Mouse (Mus musculus) spleen, adult 12 weeks (tissue): ENCODE data around the gene Slc25a22.
"Not testable (repeated sequence)": the region's sequence is repeated elsewhere in the genome, so short reads cannot be mapped to it uniquely, and the experiment has no call there.

ENCODE experiments used
- DNase-seq: peaks from one replicate; pipeline ENCODE4 v3.0.0; 2022; ENCODE audit warnings: low spot score

Gene Slc25a22

DNA sequence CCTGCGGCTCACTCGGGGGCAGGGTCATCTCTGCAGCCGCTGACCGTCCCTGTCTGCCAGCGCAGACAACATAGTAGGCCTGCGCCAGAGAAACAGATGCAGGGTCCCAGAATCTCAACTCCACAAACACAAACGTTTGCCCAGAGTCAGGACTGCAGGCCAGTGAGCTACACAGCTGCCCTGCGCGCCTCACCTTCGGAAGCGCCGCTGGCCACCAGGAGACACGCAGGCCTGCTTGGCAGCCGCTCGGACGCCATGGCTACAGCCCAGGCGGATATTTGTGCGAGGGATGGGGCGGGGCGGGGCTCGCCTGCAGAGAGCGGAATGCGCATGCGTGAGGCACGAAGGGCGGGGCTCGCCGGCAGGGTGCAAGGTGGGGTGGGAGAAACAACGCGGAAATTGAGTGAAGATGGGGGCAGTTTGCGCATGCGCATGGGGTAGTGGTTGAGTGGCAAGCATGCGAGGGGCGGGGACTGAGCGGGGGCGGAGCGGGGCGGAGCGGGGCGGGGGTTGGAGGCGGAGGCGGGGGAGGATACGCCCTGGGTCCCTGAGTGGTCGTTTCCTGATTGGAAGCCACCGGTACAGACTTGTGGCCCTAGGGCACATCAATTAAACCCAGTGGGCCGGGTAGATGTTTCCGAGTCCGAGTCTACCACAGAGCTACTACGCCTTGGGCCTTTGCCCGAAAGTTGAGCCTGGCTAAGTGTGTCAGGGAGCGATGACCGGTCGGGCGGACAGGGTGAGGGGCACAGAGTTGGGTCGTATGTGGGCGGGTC lies 23.7 kb downstream of the Slc25a22 start, which contains the start of gene Gatd1:
TSS of gene Gatd1 (minus strand) at position 328 of the 776 bp plus-strand sequence.
- DNase-seq: peak; percentile 99

DNA sequence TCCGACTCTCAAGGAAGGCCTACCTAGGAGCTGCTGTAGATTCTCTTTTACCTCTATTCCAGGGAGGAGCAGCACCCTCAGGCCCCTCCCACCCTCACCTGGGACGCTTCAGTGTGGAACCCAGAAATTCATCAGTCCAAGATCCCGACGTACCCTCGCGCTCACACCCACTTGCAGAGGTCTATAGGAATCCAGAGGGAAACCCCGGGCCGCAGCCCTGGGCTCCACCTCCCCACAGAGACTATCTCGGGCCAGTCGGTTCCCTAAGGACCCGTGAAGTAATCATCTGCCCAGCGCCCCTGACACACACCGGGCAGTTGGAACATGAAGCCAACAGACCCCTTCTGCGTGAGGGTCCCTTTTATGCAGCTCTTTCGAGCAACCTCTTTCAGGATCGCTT lies 24.4 kb downstream of the Slc25a22 start:
- DNase-seq: no peak

DNA sequence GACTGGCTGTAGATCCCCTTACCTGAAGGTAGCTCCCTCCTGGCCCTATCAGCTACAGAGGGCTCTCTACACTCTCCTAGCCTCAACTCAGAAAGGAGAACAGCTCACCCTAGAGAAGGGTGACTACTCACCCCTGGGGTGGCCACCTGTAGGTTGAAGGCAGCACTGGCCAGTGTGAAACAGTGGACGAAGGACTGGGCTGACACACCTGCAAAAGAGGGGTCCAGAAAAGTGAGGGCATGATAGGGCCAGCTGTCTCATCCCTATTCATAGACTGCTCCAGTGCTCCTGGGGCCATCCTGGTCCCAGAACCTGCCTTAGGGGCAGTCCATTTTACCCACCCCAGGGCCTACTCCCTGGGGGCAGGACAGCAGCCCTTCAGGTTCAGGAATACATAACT lies 26.0 kb downstream of the Slc25a22 start:
- DNase-seq: no peak

DNA sequence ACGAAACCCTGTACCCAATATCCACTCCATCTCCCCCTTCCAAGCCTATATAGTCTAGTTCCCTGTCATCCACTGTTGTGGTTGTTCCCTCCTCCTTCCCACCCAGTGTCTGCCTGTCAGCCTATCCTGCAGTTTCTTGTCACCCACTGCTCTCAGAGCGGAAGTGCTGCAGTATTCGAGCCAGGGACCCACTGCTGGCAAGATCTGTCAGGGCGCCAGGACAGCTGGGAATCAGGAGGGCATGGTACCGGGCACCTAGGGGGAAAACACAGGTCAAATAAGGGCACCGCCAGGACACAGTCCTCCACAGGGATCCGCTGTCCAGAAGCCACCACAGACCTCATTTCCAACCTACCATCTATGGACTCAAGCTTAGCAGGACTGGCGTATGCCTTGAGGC lies 27.1 kb downstream of the Slc25a22 start:
- DNase-seq: no peak

DNA sequence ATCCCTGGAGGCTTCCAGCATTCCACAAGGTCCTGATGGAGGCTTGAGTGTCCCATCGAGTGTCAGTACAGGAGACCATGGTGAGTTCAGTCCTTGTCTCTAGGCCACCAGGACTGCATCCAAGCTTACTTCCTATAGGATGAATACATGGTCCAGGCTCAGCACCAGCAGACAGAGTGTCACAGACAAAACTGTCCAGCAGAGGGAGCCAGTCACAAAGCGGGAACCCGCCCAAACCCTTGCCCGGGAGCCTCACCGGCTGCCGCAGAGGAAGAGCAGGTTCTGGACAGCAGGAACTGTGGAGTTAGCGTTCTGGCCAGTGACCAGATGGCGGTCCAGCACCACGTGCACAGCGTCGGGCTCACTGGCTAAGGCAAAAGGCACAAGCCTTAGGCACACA lies 28.9 kb downstream of the Slc25a22 start:
- DNase-seq: peak; percentile 73

DNA sequence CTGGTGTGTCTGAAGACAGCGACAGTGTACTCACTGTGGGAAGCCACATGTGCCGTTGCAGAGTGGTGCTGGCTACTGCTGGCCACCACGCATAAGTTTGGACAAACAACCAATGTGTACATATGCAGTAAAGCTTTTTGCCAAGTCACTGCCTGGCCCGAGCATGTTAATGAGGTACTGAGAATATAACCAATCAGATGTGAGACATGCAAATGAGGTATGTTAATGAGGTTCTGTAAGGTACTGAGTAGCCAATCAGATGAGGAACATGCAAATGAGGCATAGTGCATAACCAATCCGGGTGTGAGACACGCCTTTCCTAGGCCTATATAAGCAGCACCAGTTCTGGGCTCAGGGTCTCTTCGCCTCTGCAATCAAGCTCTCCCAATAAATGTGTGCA lies 30.0 kb downstream of the Slc25a22 start:
- DNase-seq: not testable (repeated sequence)

DNA sequence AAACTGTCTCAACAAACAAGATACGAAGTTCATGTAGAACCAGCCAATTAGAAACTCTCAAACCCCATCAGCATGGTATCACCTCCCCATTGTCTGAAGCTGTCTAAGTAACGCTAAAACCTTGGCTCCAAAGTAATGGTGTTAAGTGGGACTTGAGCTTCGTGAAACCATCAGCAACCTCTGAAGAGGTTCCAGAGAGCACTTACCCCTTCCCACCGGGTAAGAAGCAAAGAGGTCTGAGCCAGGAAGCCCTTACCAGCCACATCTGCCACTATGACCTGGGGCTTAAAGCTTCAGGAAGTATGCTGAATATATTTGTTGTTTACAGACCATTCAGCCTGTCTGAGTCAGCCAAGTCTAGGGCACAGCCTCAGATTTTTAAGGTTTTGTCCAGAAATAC lies 32.2 kb downstream of the Slc25a22 start:
- no peak for DNase-seq

DNA sequence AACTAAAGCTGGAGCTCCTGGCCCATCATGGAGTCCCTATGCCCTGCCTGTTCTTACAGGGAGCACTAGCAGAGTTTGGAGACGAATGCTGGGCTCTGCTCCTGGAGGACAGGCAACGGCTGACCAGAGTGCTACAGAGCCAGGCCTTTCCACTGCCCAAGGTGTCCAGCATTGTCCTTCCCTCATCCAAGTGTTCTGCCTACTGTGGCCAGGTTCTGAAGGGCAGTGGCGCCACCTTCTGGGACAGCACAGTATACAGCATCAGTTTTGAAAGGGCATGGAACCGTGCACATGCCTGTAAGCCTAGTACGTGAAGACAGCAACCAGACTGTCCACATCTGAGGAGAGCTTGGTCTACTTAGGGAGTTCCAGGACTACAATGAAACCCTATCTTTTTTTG lies 34.4 kb downstream of the Slc25a22 start:
- peak; percentile 61 for DNase-seq

DNA sequence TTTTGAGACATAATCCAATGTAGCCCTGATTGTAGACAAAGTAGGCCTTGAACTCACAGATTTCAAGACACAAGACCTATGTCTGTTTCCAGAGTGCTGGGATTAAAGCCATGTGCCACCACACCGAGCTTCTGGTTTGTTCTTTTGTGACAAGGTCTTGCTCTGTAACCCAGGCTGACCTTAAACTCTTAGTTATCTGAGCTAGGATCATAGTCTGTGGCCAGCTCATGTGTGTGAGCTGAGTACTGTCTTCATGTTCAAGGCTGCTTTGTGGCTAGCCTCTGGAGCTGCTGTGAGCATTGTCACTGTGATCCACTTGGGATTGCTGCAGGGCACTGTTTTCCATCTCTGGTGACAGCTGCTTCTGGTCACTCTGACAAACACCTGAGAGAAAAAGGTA lies 42.3 kb downstream of the Slc25a22 start:
- DNase-seq: no peak

DNA sequence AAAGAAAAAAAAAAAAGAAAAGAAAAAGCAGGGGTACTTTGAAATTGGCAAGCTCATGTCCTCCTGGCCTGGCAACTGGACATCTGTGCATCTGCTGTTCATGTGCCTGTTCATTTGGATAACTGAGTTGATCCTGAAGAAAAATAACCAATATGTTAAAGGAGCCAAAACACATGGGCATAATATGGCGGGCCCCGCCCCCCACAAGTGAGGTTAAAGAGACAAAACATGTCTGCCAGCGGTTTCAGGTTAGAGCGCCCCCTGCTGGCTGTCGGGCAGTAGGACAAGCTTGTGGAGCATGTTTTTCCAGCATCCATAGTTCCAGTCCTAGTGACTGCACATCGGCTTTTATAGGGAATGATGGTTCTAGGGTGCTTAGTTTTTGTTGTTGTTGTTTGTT lies 42.9 kb downstream of the Slc25a22 start:
- peak; percentile 78 for DNase-seq

DNA sequence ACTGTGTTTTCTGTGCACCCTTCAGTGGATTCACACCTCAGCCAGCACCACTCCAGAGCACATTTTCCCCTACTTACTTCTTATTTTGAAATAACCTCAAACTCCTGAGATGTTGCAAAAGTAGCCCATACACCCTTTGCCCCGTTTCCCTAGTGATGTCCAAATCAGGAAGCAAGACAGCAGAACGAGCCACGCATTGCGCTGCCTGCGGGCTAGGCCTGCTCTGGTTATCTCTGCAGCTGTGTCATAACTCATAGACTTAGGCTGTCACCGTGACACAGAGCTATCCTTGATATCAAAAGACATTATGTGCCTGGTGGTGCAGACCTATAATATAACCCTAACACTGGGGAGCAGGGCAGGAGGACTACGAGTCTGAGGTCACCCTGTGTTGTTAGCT lies 43.5 kb downstream of the Slc25a22 start:
- DNase-seq: peak; percentile 41

DNA sequence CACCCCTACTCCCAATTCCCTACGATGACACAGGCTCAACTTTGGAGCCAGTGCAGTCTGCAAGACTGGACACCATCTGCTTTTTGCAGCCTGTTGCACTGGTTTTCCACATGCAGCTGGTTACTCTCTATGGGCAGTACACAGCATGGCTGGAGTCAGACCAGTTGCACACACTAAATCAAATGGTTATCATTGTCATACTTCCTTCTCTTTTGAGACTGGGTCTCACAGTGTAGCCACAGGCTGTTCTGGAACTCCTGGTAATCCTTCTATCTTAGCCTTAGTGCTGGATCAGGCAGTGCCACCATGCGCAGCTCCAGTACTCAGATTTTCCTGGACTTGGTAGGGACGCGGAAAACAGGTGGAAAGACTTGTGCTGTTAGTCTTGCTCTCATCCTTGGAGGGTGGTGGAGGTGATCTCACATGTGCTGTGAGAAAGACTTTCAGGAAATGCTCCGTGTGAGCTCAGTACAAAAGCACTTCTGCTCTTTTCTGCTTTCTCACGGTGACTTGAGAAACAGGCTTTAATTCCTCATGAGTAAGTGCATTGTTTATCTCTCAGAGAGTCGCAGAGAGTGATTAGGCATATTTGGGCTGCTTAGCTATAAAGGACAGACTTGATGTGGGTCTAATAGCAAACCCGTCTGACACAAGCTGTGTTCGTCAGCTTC lies 45.0 kb downstream of the Slc25a22 start:
- peak; percentile 42 for DNase-seq

DNA sequence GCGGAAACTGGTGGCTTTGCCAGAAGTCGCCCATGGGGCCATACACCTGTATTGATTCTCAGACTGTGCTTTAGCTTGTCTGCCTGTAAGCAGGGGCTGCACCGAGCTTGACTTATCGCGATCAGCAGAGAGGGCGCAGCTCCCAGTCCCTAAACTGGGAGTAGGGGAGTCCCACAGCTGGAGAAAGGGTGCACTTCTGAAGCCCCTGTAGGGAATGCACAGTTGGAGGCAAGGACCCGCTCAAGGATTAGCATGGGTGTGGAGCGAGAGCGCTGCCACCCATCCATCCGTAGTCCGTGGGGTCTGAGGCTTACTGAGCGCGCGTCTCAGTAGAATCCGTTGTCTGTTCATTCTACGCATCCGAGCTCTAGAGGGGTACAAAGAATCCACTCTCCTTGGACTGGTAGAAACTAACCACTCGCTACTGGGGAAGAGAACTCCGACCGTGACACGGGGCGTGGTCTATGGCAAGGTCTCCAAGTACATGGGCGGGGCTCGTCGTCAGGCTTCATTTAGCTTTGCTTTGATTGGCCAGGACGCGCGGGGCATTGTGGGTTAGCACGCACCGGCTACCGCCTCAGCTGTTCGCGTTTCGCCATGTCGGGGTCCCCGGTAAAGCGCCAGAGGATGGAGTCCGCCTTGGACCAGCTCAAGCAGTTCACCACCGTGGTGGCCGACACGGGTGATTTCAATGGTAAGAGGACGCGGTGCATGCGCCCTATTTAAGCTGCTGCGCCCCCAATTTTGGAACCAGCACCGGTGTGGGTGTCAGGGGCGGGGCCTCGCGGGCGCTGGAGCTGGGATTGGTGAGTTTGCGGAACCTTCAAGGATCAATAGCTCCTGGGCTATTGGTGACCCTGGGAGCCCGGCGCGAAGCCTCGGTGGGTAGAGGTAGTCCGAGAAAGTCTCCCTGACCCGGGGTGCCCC lies 45.8 kb downstream of the Slc25a22 start, which contains the start of gene Taldo1:
TSS of gene Taldo1 (plus strand) at position 575 of the 927 bp plus-strand sequence.
- DNase-seq: peak; percentile 97

DNA sequence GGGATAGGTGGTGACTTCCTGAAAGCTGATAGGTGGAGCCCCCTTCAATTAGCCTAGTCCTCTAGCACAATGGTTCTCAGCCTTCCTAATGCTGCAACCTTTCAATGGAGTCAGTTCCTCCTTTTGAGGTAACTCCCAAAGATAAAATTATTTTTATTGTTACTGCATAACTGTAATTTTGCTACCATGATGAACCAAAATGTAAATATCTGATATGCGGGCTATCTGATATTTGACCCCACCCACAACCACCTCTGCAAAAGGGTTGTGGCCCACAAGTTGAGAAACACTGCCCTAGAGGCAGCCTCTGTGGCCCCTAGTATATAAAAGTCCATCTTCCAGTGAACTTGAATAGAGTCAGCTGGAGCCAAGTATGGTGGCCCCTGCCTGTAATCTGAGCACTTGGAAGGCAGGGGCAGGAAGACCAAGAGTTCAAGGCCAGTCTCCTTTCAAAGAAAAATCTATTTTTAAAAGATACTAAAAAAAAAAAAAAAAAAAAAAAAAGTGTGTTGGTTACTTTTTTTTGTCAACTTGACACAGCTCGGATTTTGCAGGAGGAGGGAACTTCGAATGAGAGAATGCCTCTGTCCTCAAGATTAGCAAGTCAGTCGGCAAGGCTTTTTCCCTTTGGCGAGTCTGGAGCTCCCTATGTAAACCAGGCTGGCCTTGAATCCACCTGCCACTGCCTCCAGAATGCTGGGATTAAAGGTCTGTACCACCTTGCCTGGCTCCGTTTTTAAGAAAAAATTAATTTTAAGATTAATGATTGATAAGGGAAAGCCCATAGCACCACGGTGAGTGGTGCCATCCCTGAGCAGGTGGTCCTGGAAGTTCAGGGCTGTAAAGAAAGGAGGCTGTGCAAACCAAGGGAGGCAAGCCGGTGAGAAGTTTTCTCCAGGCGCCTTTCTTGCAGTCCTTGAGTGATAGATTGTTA lies 47.1 kb downstream of the Slc25a22 start:
- no peak for DNase-seq

DNA sequence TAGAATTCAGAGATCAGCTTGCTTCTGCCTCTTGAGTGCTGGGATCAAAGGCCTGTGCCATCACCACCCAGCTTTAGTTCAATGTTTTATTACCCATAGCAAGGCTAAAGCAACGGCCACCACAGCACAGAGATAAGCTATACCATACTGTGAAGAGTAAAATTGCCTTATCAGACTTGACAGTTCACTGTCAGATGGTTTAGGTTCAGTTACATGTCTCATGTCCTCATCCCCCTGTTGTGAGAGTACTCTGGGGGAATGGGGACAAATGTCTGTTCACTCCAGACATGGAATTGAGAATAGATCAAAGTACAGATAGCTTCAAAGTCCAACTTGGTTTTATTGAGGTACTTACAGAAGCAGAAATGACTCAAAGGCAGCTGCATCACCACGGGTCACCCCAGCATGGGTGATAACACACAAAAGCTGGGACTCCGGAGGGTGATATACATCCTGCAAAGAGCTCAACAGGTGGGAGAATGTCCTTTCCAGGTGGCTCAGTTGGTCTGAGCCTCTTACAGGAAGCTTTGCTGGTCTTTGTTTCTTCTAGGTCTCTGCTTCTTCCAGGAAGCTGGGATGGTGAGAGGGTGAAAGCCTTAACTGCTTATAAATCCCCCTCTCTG lies 49.1 kb downstream of the Slc25a22 start:
- no peak for DNase-seq

DNA sequence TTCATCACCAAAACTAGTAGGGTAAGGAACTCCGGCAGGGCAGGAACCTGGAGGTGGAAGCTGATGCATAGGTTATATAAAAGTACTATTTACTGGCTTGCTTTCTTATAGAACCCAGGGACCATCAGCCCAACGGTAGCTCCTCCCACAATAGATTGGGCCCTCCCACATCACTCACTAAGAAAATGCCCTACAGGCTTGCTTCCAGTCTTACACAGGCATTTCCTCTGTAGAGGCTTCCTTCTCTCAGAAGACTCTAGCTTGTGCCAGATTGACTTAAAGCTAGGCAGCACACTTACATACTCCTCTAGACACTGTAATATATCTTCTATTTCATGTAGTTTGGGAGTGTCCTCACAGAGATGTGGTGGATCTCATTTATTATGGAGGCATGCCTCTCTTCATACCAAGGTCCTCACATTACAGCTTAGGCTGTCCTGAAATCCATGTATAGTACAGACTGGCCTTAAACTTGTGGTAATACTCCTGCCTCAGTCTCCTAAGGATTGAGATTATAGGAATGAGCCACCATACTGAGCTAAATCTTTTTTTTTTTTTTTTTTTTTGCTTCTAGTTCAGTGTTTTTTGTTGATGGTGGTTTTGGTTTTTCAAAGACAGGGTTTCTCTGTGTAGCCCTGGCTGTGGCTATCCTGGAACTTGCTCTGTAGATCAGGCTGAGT lies 49.7 kb downstream of the Slc25a22 start:
- no peak for DNase-seq

DNA sequence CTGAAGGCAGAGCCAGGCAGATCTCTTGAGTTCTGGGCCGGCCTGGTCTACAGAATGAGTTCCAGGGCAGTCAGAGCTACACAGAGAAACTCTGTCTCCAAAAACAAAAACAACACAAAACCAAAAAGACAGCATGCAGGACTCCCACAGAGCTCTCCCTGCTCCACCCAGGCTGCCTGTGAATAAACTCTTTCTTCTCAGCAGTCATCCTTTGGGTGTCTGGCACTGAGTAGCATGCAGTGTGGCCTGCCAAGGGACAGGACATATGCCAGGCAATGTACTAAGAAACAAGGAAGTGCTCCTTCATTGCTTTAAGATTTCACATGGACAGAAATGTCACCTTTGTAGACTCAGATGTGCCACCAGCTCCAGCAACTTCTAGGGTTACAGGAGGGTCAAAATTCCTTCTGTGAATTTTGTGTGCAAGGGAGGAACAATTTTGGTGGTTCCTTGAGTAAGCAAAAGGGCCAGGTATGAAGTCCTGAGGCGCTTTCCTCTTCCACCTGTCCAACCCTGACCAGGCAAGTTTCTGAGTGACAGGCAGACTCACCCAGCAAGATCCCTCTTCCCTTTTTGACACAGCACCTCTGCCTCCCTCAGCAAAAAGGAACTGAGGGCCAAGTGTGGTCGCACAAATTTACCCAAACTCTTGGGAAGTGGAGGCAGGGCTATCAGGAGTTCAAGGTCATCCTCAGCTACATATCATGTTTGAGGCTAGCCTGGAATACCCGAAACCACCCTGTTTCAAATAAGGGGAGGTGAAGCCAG lies 56.4 kb downstream of the Slc25a22 start:
- DNase-seq: no peak
